Mouse (Mus musculus): ENCODE data around the gene Gm43552. TPM values are rescaled to one million over a fixed set of nuclear protein-coding genes. Genes with fewer than 3 reads are reported as not detected.

The Gm43552 gene
- polyA plus RNA-seq, 1 experiment from 2014 or later = not detected

DNA sequence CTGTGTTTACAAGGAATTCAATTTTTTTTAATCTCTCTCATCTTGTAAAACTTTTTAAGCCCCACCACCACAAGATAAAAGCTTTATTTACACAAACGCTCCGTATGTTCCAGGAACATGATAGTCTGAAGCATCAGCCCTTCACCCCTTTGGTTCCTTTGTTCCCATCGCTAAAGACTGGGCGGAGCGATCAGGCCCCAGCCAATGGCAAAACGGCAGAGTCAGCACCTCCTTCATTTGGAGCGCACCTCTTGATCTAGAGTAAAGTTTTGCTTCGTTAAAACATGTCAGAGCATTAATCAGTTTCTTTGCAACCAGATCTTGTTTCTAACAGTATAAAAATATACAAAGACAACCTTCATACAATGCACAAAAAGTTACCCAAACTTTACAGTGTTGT lies 13.2 kb upstream of the Gm43552 start:
- ATAC-seq (ENCODE audit: insufficient read depth, low FRiP score, low TSS enrichment) = no peak
- Histone ChIP-seq H3K4me1 (ENCODE audit: control insufficient read depth, insufficient read depth, low read length) (no peaks in the 10 kb centered on the region), H3K27ac (ENCODE audit: low read depth, low read length) (no peak overlapping the region), H3K36me3 (ENCODE audit: control insufficient read depth, insufficient read depth, low read length) (no peaks in the 10 kb centered on the region), H3K9me3 (ENCODE audit: control insufficient read depth, low read length) (no peaks in the 10 kb centered on the region), H3K27me3 (ENCODE audit: control insufficient read depth, insufficient read depth, low read length) (no peaks in the 10 kb centered on the region), H3K4me3 (ENCODE audit: low read depth, low read length) (no peak overlapping the region), H3K9ac (ENCODE audit: low read length) (no peak overlapping the region), H3K4me2 (ENCODE audit: low read depth) (peak overlapping the region; percentile 1; the same call in 1 of the 2 replicates)
- peak; percentile 51 for DNase-seq (ENCODE audit: low spot score)
- WGBS = 10% methylated on average over 8 of the region's 8 CpGs

DNA sequence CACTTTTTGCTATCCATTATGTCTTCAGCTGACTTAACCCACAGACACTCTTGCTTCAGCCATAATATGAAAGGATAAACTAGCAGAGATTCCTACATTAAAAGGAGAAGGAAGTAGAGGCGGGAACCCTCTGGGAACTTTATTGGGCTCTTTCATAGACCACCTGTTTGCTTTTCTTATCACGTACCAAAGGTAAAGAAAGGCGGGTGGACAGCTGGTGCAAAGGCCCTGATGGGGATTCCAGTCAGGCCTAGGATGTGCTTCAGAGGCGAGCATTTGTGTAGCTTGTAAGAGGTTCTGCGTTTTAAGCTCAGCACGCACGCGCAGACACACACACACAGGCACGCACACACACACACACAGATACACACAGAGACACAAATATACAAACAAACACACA lies 8.8 kb upstream of the Gm43552 start:
- Histone ChIP-seq H3K4me1 (ENCODE audit: control insufficient read depth, insufficient read depth, low read length) (no peaks in the 10 kb centered on the region), H3K4me3 (ENCODE audit: low read depth, low read length) (no peak overlapping the region), H3K27ac (ENCODE audit: low read depth, low read length) (no peak overlapping the region), H3K36me3 (ENCODE audit: control insufficient read depth, insufficient read depth, low read length) (no peaks in the 10 kb centered on the region), H3K9ac (ENCODE audit: low read length) (no peak overlapping the region), H3K4me2 (ENCODE audit: low read depth) (no peak overlapping the region), H3K27me3 (ENCODE audit: control insufficient read depth, insufficient read depth, low read length) (no peaks in the 10 kb centered on the region), H3K9me3 (ENCODE audit: control insufficient read depth, low read length) (no peaks in the 10 kb centered on the region)
- DNase-seq (ENCODE audit: low spot score) (no peak), ATAC-seq (ENCODE audit: insufficient read depth, low FRiP score, low TSS enrichment) (no peak)
- WGBS = 93% methylated on average over 9 of the region's 9 CpGs

DNA sequence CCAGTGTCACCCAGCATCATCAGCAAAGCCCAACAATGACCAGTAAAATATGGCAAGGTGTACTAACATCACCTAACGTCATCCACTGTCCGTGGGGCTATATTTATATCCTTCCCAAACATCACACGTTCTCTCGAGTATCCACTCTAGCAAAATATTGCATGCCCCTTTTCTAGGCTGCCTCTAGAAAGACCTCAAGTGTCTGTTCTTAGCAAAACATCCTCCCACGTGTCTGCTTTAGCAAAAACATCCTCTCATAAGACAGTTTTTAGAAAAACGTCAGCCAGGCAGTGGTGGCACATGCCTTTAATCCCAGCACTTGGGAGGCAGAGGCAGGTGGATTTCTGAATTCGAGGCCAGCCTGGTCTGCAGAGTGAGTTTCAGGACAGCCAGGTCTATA lies 7.6 kb upstream of the Gm43552 start:
- DNase-seq (ENCODE audit: low spot score) = no peak
- Histone ChIP-seq H3K4me1 (ENCODE audit: control insufficient read depth, insufficient read depth, low read length) (no peaks in the 10 kb centered on the region), H3K27ac (ENCODE audit: low read depth, low read length) (no peak overlapping the region), H3K9ac (ENCODE audit: low read length) (no peak overlapping the region), H3K36me3 (ENCODE audit: control insufficient read depth, insufficient read depth, low read length) (no peaks in the 10 kb centered on the region), H3K9me3 (ENCODE audit: control insufficient read depth, low read length) (no peaks in the 10 kb centered on the region), H3K27me3 (ENCODE audit: control insufficient read depth, insufficient read depth, low read length) (no peaks in the 10 kb centered on the region), H3K4me2 (ENCODE audit: low read depth) (no peak overlapping the region), H3K4me3 (ENCODE audit: low read depth, low read length) (no peak overlapping the region)
- ATAC-seq (ENCODE audit: insufficient read depth, low FRiP score, low TSS enrichment) = no peak
- 86% methylated on average over 7 of the region's 7 CpGs for WGBS

DNA sequence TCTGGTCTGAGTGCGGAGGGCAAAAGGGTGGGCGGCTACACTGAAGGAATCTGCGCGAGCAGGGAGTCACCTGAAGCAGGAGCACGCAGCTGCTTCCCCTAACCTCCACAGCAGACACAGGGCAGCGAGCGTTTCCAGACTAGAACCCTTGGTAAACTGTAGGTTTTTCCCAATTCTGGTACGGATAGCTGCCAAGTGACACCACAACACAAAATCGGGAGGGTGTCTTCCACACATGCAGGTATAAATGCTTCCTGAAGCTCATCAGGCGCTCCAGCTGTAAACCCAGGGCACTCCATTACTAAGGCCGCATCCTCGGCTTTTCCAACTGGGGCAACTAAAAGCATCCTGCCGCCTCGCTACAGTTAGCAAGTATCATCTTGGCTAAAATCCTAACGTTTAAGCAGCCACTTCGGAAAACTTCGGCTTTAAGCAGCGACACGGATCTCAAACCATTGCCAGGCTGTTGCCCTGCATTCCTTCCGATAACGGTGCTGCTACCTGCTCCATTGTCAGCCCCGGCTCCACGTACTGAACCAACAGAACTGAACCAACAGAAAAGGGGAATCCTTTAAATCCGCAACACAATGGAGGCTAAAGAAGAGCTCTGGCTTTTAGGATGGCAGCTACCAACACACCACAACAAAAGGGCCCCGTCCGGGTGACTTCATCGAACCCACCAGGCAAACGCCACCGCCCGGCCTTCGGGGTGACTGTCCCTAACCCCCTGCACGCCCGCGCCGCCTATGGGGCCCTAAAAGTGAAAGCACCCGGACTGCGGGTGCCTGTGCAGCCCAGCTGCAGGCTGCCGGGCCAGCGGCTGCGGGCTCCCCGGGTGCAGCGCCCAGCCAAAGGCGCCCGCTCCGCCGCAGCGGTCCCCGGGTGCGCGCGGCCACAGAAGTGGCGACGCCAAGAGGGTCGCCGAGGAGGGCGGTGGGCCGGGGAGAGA lies 592 bp downstream of the Gm43552 start:
- Histone ChIP-seq H3K9ac (ENCODE audit: low read length) (peak overlapping the region; percentile 97), H3K36me3 (ENCODE audit: control insufficient read depth, insufficient read depth, low read length) (no peaks in the 10 kb centered on the region), H3K9me3 (ENCODE audit: control insufficient read depth, low read length) (no peaks in the 10 kb centered on the region), H3K4me2 (ENCODE audit: low read depth) (peak overlapping the region; percentile 84), H3K27me3 (ENCODE audit: control insufficient read depth, insufficient read depth, low read length) (no peaks in the 10 kb centered on the region), H3K27ac (ENCODE audit: low read depth, low read length) (peak overlapping the region; percentile 92), H3K4me1 (ENCODE audit: control insufficient read depth, insufficient read depth, low read length) (peaks cover 4% of the 10 kb centered on the region; the same call in 1 of the 2 replicates), H3K4me3 (ENCODE audit: low read depth, low read length) (peak overlapping the region; percentile 94)
- ATAC-seq (ENCODE audit: insufficient read depth, low FRiP score, low TSS enrichment) (peak; percentile 86), DNase-seq (ENCODE audit: low spot score) (peak; percentile 81)
- under 1% methylated on average over 52 of the region's 57 CpGs for WGBS

DNA sequence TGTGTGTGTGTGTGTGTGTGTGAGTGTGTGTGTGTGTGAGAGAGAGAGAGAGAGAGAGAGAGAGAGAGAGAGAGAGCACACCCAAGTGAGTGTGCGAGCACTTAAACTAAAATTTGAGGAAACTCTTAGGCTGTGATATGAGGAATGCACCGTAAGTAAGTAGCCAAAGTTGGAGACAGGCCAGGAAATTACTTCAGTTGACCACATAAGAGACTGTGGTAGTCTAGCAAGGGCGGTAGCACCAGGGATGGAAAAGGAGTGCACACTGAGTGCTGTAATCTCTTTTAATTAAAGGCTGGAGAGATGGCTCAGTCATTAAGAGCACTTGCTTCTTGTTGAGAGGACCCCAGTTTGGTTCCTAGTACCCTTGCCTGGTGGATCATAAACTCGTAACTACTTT lies 2.8 kb downstream of the Gm43552 start:
- Histone ChIP-seq H3K4me2 (ENCODE audit: low read depth) (no peak overlapping the region), H3K9me3 (ENCODE audit: control insufficient read depth, low read length) (no peaks in the 10 kb centered on the region)
- ATAC-seq (ENCODE audit: insufficient read depth, low FRiP score, low TSS enrichment) = no peak

DNA sequence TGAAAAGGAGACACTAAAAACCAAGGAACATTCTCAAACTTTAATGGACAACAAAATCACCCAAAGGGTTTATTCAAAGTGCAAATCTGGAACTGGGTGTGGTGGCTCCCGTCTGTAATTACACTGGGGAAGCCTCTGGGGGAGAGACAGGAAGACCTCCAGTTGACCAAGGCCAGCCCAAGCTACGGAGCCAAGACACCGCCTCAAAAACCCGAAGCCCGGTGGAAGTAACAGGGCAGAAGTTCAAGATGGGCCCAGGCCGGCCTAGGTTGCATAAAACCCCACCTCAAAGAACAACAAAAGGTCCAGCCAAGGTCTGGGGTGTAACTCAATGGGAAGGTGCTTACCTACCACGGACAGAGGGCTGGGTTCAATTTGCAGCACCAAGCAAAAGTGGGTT lies 3.9 kb downstream of the Gm43552 start:
- Histone ChIP-seq H3K4me1 (ENCODE audit: control insufficient read depth, insufficient read depth, low read length) (peaks cover 4% of the 10 kb centered on the region; the same call in 1 of the 2 replicates), H3K27me3 (ENCODE audit: control insufficient read depth, insufficient read depth, low read length) (no peaks in the 10 kb centered on the region), H3K9me3 (ENCODE audit: control insufficient read depth, low read length) (no peaks in the 10 kb centered on the region), H3K4me3 (ENCODE audit: low read depth, low read length) (no peak overlapping the region), H3K36me3 (ENCODE audit: control insufficient read depth, insufficient read depth, low read length) (no peaks in the 10 kb centered on the region), H3K9ac (ENCODE audit: low read length) (no peak overlapping the region), H3K27ac (ENCODE audit: low read depth, low read length) (no peak overlapping the region), H3K4me2 (ENCODE audit: low read depth) (no peak overlapping the region)
- 78% methylated on average over 7 of the region's 7 CpGs for WGBS
- no peak for ATAC-seq (ENCODE audit: insufficient read depth, low FRiP score, low TSS enrichment)
- no peak for DNase-seq (ENCODE audit: low spot score)

More for the DNA sequence above, 2.8 kb downstream of the Gm43552 start:
- no peak overlapping the region for H3K4me3 ChIP-seq (ENCODE audit: low read depth, low read length)
- H3K36me3 ChIP-seq (ENCODE audit: control insufficient read depth, insufficient read depth, low read length) = no peaks in the 10 kb centered on the region
- no peak for DNase-seq (ENCODE audit: low spot score)
- H3K9ac ChIP-seq (ENCODE audit: low read length) = no peak overlapping the region
- no peak overlapping the region for H3K27ac ChIP-seq (ENCODE audit: low read depth, low read length)
- 92% methylated on average over 4 of the region's 4 CpGs for WGBS
- no peaks in the 10 kb centered on the region for H3K27me3 ChIP-seq (ENCODE audit: control insufficient read depth, insufficient read depth, low read length)
- H3K4me1 ChIP-seq (ENCODE audit: control insufficient read depth, insufficient read depth, low read length) = peaks cover 4% of the 10 kb centered on the region; the same call in 1 of the 2 replicates

DNA sequence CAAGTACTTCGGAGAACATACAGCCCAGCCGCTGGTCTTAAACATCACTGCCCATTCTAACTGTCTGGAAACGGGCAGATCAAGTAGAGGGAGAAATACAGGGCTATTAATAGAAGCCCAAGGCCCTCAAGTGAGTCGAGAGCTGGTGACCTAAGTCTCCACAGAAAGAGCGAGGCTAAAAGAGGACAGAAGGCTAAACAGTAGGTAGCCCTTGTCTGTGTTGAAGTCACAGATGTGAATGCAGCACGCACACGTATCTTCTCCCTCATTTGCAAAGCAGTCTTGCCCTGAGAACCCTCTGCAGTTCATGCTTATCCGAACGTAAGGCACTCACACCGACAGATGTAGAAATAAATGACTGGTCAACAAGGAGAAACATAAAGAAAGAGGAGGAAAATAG lies 5.3 kb downstream of the Gm43552 start:
- no peak for ATAC-seq (ENCODE audit: insufficient read depth, low FRiP score, low TSS enrichment)
- WGBS = 88% methylated on average over 10 of the region's 10 CpGs

DNA sequence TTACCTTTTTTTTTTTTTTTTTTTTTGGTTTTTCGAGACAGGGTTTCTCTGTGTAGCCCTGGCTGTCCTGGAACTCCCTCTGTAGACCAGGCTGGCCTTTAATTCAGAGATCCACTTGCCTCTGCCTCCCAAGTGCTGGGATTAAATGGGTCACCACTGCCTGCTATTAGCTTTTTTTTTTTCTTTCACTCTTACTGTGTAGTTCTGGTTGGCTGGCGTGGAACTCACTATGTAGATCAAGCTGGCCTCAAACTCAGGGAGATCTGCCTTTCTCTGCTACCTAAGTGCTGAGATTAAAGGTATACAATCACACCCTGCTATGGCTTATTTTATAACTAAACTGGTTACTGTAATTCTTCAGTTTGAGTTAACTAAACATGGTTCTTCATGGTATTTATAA lies 6.1 kb downstream of the Gm43552 start:
- Histone ChIP-seq H3K27ac (ENCODE audit: low read depth, low read length) (no peak overlapping the region), H3K4me1 (ENCODE audit: control insufficient read depth, insufficient read depth, low read length) (peaks cover 2% of the 10 kb centered on the region; the same call in 1 of the 2 replicates), H3K4me3 (ENCODE audit: low read depth, low read length) (no peak overlapping the region), H3K9me3 (ENCODE audit: control insufficient read depth, low read length) (no peaks in the 10 kb centered on the region), H3K4me2 (ENCODE audit: low read depth) (no peak overlapping the region), H3K36me3 (ENCODE audit: control insufficient read depth, insufficient read depth, low read length) (no peaks in the 10 kb centered on the region), H3K9ac (ENCODE audit: low read length) (no peak overlapping the region), H3K27me3 (ENCODE audit: control insufficient read depth, insufficient read depth, low read length) (no peaks in the 10 kb centered on the region)
- WGBS = 83% methylated on average over 1 of the region's 2 CpGs
- no peak for DNase-seq (ENCODE audit: low spot score)
- no peak for ATAC-seq (ENCODE audit: insufficient read depth, low FRiP score, low TSS enrichment)

More for the DNA sequence above, 5.3 kb downstream of the Gm43552 start:
- no peaks in the 10 kb centered on the region for H3K9me3 ChIP-seq (ENCODE audit: control insufficient read depth, low read length)
- no peak overlapping the region for H3K4me3 ChIP-seq (ENCODE audit: low read depth, low read length)
- DNase-seq (ENCODE audit: low spot score) = no peak
- no peaks in the 10 kb centered on the region for H3K27me3 ChIP-seq (ENCODE audit: control insufficient read depth, insufficient read depth, low read length)
- no peak overlapping the region for H3K9ac ChIP-seq (ENCODE audit: low read length)
- H3K36me3 ChIP-seq (ENCODE audit: control insufficient read depth, insufficient read depth, low read length) = no peaks in the 10 kb centered on the region
- H3K27ac ChIP-seq (ENCODE audit: low read depth, low read length) = no peak overlapping the region
- H3K4me1 ChIP-seq (ENCODE audit: control insufficient read depth, insufficient read depth, low read length) = peaks cover 4% of the 10 kb centered on the region; the same call in 1 of the 2 replicates
- H3K4me2 ChIP-seq (ENCODE audit: low read depth) = no peak overlapping the region

DNA sequence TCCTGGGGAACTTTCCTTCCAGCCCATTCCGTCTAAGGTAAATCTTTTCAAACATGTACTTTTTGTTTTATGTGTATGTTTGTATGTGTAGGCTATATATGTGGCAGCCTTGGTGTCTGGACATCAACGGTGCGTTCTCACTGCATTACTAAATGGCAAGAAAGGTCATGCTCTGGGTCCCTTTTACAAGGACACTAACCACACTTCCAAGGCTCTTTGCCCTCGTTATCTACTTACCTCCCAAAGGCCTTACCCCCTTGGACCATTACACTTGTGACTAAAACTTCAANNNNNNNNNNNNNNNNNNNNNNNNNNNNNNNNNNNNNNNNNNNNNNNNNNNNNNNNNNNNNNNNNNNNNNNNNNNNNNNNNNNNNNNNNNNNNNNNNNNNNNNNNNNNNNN lies 9.6 kb downstream of the Gm43552 start:
- Histone ChIP-seq H3K4me3 (ENCODE audit: low read depth, low read length) (no peak overlapping the region), H3K27ac (ENCODE audit: low read depth, low read length) (no peak overlapping the region), H3K36me3 (ENCODE audit: control insufficient read depth, insufficient read depth, low read length) (no peaks in the 10 kb centered on the region), H3K4me1 (ENCODE audit: control insufficient read depth, insufficient read depth, low read length) (no peaks in the 10 kb centered on the region), H3K4me2 (ENCODE audit: low read depth) (no peak overlapping the region), H3K27me3 (ENCODE audit: control insufficient read depth, insufficient read depth, low read length) (no peaks in the 10 kb centered on the region), H3K9ac (ENCODE audit: low read length) (no peak overlapping the region), H3K9me3 (ENCODE audit: control insufficient read depth, low read length) (no peaks in the 10 kb centered on the region)
- WGBS = 94% methylated on average over 4 of the region's 4 CpGs
- DNase-seq (ENCODE audit: low spot score) (no peak), ATAC-seq (ENCODE audit: insufficient read depth, low FRiP score, low TSS enrichment) (no peak)
